Mouse (Mus musculus) kidney, embryonic 15.5 days (tissue): Measurements from ENCODE around the gene Slc16a9. TPM values are rescaled to one million over a fixed set of nuclear protein-coding genes. Genes with fewer than 3 reads are reported as not detected.

Experiments used
- ATAC-seq: fragments of 200-750 bp; cut with Nextera tagmentation; replicated peaks from 2 replicates; pipeline ENCODE4 v1.8.0; 2017; ENCODE audit warnings: moderate TSS enrichment; ENCODE audit not compliant: low FRiP score
- H3K27ac ChIP-seq: fragments of 300-500 bp; sonication (generic); 2 replicates; pipeline ENCODE4 v1.5.1; 2015; ENCODE audit warnings: mild to moderate bottlenecking, inconsistent platforms
- H3K27me3 ChIP-seq: fragments of 300-500 bp; sonication (generic); 2 replicates; pipeline ENCODE4 v1.6.1; 2015; ENCODE audit warnings: inconsistent platforms
- H3K36me3 ChIP-seq: fragments of 300-500 bp; sonication (generic); 2 replicates; pipeline ENCODE4 v1.6.1; 2015; ENCODE audit warnings: inconsistent platforms
- H3K4me1 ChIP-seq: fragments of 300-500 bp; sonication (generic); 2 replicates; pipeline ENCODE4 v1.6.1; 2015; ENCODE audit warnings: inconsistent platforms
- H3K4me2 ChIP-seq: fragments of 300-500 bp; sonication (generic); 2 replicates; pipeline ENCODE4 v1.6.1; 2015; ENCODE audit warnings: moderate library complexity, mild to moderate bottlenecking, inconsistent platforms
- H3K4me3 ChIP-seq: fragments of 300-500 bp; sonication (generic); replicated peaks from 2 replicates; pipeline ENCODE4 v1.5.1; 2015; ENCODE audit warnings: mild to moderate bottlenecking, inconsistent platforms
- H3K9ac ChIP-seq: fragments of 300-500 bp; sonication (generic); 2 replicates; pipeline ENCODE4 v1.6.1; 2015; ENCODE audit warnings: mild to moderate bottlenecking, inconsistent platforms
- H3K9me3 ChIP-seq: fragments of 300-500 bp; sonication (generic); replicated peaks from 2 replicates; pipeline ENCODE4 v1.6.1; 2016; ENCODE audit warnings: inconsistent platforms
- WGBS: fragments of 180-500 bp; shearing (Covaris S2); methylation state at CpG from one replicate; pipeline ENCODE4 v1.1.7; 2015; ENCODE audit warnings: mixed read lengths; 5-methylcytosine and 5-hydroxymethylcytosine counted together
- polyA plus RNA-seq: library from polyadenylated mRNA; unstranded; fragments of >200 nt; fragmentation: Nextera tagmentation; extraction: Ambion mirVana; gene quantifications from 2 replicates; pipeline ENCODE4 v1.2.1, GENCODE M21; 2015

Slc16a9 gene
- polyA plus RNA-seq, 1 experiment from 2014 or later = 4.8 TPM

DNA sequence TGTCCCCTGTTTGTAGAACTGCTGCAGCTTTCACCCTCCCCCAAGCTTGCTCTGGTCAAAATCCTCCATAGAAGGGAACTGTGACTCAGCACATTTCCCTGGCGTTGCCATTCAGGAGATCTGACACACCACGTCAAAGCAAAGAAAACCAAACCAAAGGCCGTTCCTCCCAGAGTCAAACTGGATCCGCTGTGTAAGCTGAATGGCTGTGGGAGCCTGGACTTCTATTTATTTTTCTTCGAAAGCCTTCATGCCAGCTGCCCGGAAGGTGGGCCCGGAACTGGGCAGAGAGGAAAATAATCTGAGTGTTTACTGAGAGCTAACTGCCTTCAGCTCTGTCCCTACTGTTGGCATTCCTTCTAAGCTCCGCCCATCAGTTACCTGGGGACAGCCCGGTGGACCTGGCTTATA lies 42.9 kb downstream of the Slc16a9 start:
- ATAC-seq = peak; percentile 26
- H3K9ac ChIP-seq = no peak overlapping the region
- no peak overlapping the region for H3K4me3 ChIP-seq
- no peaks in the 10 kb centered on the region for H3K9me3 ChIP-seq
- H3K4me1 ChIP-seq = peaks cover 26% of the 10 kb centered on the region
- peak overlapping the region; percentile 41 for H3K4me2 ChIP-seq
- H3K27ac ChIP-seq = 0 out of 2 replicates have a peak overlapping the region, but pooled peaks have one; percentile 6
- no peaks in the 10 kb centered on the region for H3K36me3 ChIP-seq
- no peaks in the 10 kb centered on the region for H3K27me3 ChIP-seq
- 41% methylated on average over 9 of the region's 9 CpGs for WGBS

DNA sequence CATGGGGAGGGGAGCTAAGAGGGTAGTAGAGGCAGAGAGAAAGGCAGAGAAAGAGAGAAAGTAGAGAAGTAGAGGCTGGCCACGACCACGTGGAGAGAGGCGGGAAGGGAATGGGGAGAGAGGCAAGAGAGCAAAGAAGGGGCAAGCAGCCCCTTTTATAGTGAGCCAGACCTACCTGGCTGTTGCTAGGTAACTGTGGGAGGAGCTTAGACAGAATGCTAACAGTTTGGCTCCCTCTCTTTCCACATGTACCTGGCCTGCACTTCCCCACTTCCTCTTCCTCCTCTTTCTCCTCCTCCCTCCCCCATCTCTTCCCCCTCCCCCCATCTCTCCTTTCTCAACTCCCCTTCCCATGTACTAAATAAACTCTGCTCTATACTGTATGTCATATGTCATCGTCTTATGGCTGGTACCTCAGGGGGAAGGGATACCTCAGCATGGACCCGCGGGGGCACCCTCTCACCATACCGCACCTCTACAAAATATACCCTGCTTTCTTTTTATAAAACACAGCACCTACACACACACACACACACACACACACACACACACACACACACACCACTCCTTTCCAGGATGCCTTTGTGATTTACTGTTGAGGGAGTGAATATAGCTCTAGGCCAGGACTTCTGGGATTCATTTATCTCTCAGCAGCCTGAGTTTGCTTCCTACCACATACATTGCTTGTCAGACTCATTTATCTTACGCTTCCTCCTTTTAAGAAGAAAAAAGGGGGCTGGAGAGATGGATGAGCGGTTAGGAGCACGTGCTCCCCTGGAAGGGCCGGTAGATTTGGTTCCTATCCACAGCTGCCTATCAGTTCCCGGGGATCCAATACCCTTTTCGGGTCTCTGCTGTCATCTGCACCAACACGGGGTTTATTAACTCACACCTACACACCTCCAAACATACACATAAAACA lies 43.8 kb downstream of the Slc16a9 start:
- peak; percentile 34; the same call in 1 of the 2 replicates for ATAC-seq
- H3K36me3 ChIP-seq = no peaks in the 10 kb centered on the region
- no peaks in the 10 kb centered on the region for H3K27me3 ChIP-seq
- no peak overlapping the region for H3K4me2 ChIP-seq
- H3K9me3 ChIP-seq = no peaks in the 10 kb centered on the region
- no peak overlapping the region for H3K27ac ChIP-seq
- WGBS = 47% methylated on average over 14 of the region's 14 CpGs
- no peak overlapping the region for H3K9ac ChIP-seq
- no peak overlapping the region for H3K4me3 ChIP-seq
- peaks cover 28% of the 10 kb centered on the region for H3K4me1 ChIP-seq

DNA sequence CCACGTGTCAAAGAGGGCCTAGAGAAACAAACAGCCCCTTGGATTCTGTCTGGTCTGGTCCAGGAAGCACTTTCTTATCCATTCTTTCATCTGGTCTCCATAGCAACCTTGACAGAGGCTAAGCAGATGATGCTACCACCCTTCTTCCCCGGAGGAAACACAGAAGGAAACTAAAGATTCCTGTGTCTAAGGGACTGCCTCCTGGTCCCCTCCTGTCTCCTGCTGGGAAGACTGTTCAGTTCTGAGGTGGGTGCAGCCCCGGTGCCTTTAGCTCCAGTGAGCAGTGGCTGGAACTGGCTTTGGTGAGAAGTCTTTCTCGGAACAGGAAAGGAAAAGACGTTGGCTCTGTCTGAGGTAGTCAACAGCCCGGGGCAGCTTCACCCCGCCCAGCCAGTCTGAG lies 47.1 kb downstream of the Slc16a9 start:
- Histone ChIP-seq H3K4me1 (peaks cover 44% of the 10 kb centered on the region), H3K27ac (no peak overlapping the region), H3K4me2 (no peak overlapping the region), H3K27me3 (no peaks in the 10 kb centered on the region), H3K9me3 (no peaks in the 10 kb centered on the region), H3K9ac (no peak overlapping the region), H3K36me3 (no peaks in the 10 kb centered on the region), H3K4me3 (no peak overlapping the region)
- ATAC-seq = no peak
- 22% methylated on average over 7 of the region's 7 CpGs for WGBS

DNA sequence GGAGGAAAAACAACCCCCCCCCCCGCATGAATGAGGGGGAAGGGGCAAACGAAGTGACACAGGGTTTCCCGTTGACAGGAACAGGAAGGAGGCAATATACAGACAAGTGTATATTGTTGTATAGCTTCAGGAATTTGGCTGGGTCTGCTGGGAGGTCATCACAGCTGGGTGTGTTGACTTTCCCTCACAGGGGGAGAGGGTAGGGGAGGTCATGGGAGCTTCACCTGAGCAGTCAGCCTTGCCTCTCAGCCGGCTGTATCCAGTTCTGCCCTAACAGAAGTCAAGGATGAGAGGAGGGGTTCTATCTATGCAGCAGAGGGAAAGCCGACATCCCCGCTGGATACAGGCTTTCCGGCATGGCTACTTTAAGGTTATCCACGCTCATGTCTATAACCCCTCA lies 49.2 kb downstream of the Slc16a9 start:
- no peak overlapping the region for H3K27ac ChIP-seq
- H3K36me3 ChIP-seq = no peaks in the 10 kb centered on the region
- H3K9ac ChIP-seq = no peak overlapping the region
- H3K4me2 ChIP-seq = no peak overlapping the region
- H3K9me3 ChIP-seq = no peaks in the 10 kb centered on the region
- no peak overlapping the region for H3K4me3 ChIP-seq
- 28% methylated on average over 8 of the region's 8 CpGs for WGBS
- peak; percentile 50; the same call in 1 of the 2 replicates for ATAC-seq
- no peaks in the 10 kb centered on the region for H3K27me3 ChIP-seq
- H3K4me1 ChIP-seq = peaks cover 32% of the 10 kb centered on the region

DNA sequence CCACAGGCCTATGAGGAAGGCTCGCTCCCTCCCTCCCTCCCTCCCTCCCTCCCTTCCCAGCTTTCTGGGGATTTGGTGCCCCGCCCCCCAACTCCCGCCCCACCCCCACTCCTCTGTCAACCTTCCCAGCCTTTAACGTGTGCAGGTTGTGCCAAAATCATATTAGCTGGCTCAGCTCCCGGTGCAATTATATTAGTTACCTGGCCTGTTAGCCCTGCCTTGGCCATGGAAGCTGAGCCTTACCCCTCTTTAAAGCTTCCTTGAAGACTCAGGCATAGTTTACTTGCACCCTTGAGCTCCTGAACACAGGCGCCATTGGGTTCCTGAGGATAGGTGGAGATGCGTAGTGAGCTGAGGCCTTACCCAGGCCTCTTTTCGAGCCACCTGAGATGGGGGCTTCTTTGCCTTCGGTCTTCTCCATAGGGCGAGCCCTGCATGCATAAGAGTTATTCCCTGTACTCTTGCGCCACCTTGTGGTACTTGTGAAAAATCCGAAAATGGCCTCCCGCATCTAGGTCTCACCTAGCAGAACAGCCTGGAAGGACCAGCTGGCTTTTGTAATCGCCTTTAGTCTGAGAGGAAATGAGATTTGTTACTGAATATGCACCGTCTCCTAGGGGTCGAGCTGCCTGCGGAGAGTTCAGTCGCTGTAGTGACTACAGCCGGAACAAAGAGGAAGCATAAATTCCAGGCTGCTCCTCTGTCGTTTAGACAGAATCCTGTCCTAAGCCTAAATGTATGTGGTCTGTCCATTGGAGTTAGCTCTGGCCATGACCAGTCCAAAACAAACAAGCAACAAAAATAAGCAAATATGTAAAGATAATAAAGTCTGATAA lies 51.8 kb downstream of the Slc16a9 start:
- Histone ChIP-seq H3K4me2 (peak overlapping the region; percentile 36), H3K36me3 (no peaks in the 10 kb centered on the region), H3K4me3 (no peak overlapping the region), H3K27me3 (no peaks in the 10 kb centered on the region), H3K27ac (peak overlapping the region; percentile 32; the same call in 1 of the 2 replicates), H3K9ac (no peak overlapping the region), H3K9me3 (no peaks in the 10 kb centered on the region), H3K4me1 (peaks cover 41% of the 10 kb centered on the region)
- ATAC-seq = peak; percentile 84
- 7% methylated on average over 19 of the region's 20 CpGs for WGBS

DNA sequence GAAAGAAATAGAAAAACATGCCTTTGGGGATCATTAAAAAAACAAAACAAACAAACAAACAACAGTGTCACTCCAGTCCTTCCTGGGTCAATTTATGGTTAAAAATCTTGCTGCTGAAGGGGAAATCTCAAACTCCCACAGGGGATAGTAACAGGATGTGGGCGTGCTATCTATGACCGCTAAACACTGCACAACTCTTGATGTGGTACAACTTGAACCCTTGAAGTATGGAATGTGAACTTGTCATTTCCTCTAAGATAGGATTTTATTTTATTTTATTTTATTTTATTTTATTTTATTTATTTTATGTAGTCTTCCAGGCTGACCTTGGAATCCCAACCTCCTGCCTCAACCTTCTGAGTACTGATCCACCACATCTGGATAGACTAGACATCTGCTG lies 54.2 kb downstream of the Slc16a9 start:
- no peaks in the 10 kb centered on the region for H3K27me3 ChIP-seq
- H3K36me3 ChIP-seq = no peaks in the 10 kb centered on the region
- WGBS = 54% methylated on average over 2 of the region's 2 CpGs
- no peak overlapping the region for H3K4me3 ChIP-seq
- H3K27ac ChIP-seq = no peak overlapping the region
- H3K9me3 ChIP-seq = no peaks in the 10 kb centered on the region
- H3K4me1 ChIP-seq = peaks cover 28% of the 10 kb centered on the region
- no peak overlapping the region for H3K9ac ChIP-seq
- no peak overlapping the region for H3K4me2 ChIP-seq
- no peak for ATAC-seq

DNA sequence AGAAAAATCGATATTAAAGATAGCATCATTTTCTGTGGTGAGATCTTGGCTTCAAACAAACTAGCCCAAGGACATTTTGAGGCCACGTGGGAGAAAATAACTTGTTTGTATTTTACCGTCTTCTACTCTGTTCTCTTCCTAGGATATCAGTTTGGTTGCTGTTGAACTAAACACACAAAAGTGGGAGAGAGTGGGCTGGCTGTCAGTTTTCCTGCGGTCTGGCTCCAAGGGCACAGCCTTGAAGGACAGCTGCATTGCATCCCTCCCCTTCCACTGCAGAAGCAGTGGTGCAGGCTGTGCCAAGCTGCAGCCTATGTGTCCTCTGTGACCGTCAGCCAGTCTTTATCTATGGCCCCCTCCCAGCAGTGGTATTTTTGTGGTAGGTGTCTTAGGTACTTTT lies 54.8 kb downstream of the Slc16a9 start:
- no peaks in the 10 kb centered on the region for H3K36me3 ChIP-seq
- WGBS = 43% methylated on average over 5 of the region's 5 CpGs
- H3K4me2 ChIP-seq = no peak overlapping the region
- no peaks in the 10 kb centered on the region for H3K9me3 ChIP-seq
- ATAC-seq = no peak
- H3K27ac ChIP-seq = peak overlapping the region; percentile 58
- no peaks in the 10 kb centered on the region for H3K27me3 ChIP-seq
- no peak overlapping the region for H3K4me3 ChIP-seq
- peaks cover 24% of the 10 kb centered on the region for H3K4me1 ChIP-seq
- no peak overlapping the region for H3K9ac ChIP-seq

DNA sequence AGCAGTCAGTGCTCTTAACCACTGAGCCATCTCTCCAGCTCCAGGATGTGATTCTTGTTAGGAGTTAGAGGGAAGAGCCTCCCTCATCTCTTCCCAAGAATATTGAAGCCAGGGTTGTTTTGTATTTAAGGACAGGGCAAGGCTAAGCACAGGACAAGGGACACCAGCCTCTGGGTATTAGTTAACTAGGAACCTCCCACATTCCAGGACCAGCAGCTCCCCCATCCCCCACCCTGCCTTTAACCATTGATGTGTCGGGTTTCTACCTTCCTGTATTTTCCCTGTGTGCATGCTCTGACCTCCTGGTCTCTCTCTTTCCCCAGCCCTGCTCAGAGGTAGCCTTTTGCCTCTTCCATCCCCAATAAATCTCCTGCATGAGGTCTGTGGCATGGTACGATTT lies 56.3 kb downstream of the Slc16a9 start:
- Histone ChIP-seq H3K9ac (no peak overlapping the region), H3K27ac (peak overlapping the region; percentile 61), H3K4me1 (peaks cover 24% of the 10 kb centered on the region), H3K4me3 (no peak overlapping the region), H3K27me3 (no peaks in the 10 kb centered on the region), H3K4me2 (no peak overlapping the region), H3K9me3 (no peaks in the 10 kb centered on the region), H3K36me3 (no peaks in the 10 kb centered on the region)
- 18% methylated on average over 2 of the region's 2 CpGs for WGBS
- peak; percentile 43 for ATAC-seq

DNA sequence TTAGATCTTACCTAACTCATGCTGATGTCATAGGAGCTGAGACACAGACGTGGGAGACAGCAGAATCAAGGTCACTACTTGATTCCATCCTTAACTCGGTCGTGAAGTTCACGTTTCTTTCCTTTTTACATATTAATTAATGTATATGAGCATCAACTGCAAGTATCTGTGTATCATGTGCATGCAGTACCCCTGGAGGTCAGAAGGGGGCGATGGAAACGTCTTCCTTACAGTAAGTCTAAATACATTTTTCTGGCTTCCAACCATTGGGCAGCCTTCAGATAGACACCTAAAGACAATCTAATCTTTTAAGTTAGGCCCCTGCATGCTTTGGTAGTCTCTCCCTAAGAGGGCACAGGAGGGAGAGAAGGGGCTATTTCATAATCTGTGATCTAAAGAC lies 58.3 kb downstream of the Slc16a9 start:
- Histone ChIP-seq H3K4me3 (no peak overlapping the region), H3K27me3 (no peaks in the 10 kb centered on the region), H3K4me1 (peaks cover 13% of the 10 kb centered on the region), H3K9me3 (no peaks in the 10 kb centered on the region), H3K4me2 (no peak overlapping the region), H3K27ac (no peak overlapping the region), H3K9ac (no peak overlapping the region), H3K36me3 (no peaks in the 10 kb centered on the region)
- WGBS = 84% methylated on average over 6 of the region's 6 CpGs
- ATAC-seq = no peak

DNA sequence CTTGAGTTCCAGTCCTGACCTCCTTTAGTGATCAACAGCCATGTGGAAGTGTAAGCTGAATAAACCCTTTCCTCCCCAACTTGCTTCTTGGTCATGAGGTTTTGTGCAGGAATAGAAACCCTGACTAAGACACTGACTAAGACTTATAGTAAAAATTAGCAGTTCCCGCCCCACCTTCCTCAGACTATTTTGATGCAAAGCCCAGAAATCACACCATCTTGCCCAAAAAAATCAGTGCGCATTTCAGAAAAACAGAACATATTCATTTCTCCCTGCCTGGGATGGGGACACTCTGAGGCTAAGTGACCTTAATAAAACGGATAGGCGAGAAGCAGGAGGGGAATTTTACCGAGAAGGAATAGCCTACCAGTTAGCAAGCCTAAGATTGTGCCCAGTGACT lies 60.8 kb downstream of the Slc16a9 start:
- Histone ChIP-seq H3K4me2 (no peak overlapping the region), H3K4me1 (peaks cover 6% of the 10 kb centered on the region; the same call in 1 of the 2 replicates)

DNA sequence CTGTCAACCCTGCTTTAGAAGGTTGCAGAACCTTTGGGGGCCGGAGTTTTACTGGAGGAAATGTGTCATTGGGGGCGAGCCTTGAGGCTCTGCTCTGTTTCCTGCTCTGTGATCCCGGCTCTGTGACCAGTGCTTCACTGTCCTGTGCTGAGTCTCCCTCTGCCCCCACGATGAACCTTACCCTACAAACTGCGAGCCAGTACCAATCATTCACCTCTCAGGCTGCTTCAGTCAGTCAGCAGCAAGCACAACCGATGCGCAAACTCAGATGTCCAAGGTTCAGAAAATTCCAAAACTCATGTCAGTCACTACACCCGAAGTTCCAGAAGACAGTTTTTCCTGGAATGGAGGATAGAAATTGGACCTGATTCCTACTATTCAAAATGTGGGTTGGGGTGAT lies 64.5 kb downstream of the Slc16a9 start:
- no peaks in the 10 kb centered on the region for H3K4me1 ChIP-seq
- no peak overlapping the region for H3K4me3 ChIP-seq
- no peak overlapping the region for H3K27ac ChIP-seq
- H3K9ac ChIP-seq = no peak overlapping the region
- no peak for ATAC-seq
- 95% methylated on average over 8 of the region's 8 CpGs for WGBS
- no peaks in the 10 kb centered on the region for H3K27me3 ChIP-seq
- no peaks in the 10 kb centered on the region for H3K9me3 ChIP-seq
- H3K36me3 ChIP-seq = no peaks in the 10 kb centered on the region
- H3K4me2 ChIP-seq = no peak overlapping the region

More for the DNA sequence above, 60.8 kb downstream of the Slc16a9 start:
- H3K9me3 ChIP-seq = no peaks in the 10 kb centered on the region
- H3K27me3 ChIP-seq = no peaks in the 10 kb centered on the region
- no peak for ATAC-seq
- H3K9ac ChIP-seq = no peak overlapping the region
- WGBS = 75% methylated on average over 5 of the region's 5 CpGs
- H3K36me3 ChIP-seq = no peaks in the 10 kb centered on the region
- no peak overlapping the region for H3K4me3 ChIP-seq
- no peak overlapping the region for H3K27ac ChIP-seq

DNA sequence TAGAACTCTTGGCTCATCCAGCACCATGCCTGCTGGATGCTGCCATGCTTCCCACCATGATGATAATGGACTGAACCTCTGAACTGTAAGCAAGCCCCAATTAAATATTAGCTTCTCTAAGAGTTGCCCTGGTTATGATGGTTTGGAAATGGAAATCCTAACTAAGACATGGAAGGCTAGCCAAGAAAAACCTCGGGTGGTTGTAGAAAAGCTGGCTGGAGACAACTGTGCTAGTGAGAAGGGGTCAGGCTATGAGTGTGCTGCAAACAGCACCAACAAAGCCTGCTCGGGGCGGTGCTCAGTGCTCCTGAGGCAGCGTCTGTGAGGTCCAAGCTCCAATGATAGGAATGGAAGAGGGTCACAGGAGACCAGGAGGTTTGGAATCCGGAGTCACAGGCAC lies 65.7 kb downstream of the Slc16a9 start:
- Histone ChIP-seq H3K4me1 (no peaks in the 10 kb centered on the region), H3K9me3 (no peaks in the 10 kb centered on the region), H3K9ac (no peak overlapping the region), H3K27ac (no peak overlapping the region), H3K27me3 (no peaks in the 10 kb centered on the region), H3K4me3 (no peak overlapping the region), H3K36me3 (no peaks in the 10 kb centered on the region), H3K4me2 (no peak overlapping the region)
- ATAC-seq = no peak
- WGBS = 81% methylated on average over 5 of the region's 5 CpGs
